Mouse (Mus musculus): ENCODE measurements around the gene Cdadc1. TPM values are rescaled to one million over a fixed set of nuclear protein-coding genes. Genes with fewer than 3 reads are reported as not detected.

The Cdadc1 gene
- polyA plus RNA-seq (2012; rRNA removed) = 12.8 and 15.5 TPM in 2 replicates

DNA sequence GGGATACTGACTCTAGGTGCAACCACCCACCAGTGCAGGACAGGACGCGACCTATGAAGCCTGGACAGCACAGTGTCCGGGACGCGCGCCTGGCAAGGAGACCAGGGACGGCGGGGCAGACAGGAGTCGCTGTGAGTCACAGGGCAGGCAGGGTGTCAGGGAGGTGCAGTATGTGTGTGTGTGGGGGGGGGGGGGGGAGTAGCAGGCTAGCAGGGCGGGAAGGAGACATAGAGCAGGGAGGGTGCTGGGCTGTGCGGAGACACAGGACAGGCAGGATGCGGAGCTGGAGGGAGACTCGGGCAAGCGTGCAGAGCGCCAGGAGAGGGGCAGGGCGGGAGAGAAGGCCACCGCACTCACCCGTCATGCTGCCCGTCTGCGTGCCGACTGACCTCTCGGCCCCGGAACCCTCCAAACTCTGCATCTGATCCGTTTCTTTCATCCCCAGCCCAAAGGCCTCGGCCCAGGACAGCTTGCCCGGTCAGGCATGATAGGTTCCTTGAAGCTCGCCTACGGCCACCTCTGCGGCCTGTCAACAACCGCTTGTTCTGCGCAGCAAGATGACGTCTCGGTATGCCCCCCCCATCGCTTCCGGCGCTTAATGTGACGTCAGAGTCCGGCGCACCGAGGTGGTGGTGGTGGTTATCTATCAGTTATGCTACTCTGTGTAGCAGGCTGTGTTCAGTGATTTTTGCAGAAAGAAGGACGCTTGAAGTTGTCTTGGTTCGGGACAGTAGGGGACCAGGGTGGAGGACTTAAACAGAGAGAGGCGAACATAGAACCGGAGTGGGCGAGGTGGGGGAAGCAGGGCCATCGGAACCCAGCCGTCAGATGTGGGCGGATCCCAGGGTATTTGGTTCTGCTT, at the start of gene Cdadc1:
TSS of gene Cdadc1 (minus strand) at position 562 of the 862 bp plus-strand sequence.
- DNase-seq (ENCODE audit: low read depth) = peak; percentile 96
- TF ChIP-seq CTCF (IDR thresholded peaks at IDR 0.05; ENCODE audit: borderline replicate concordance, extremely low read depth, insufficient read depth, insufficient read length) = no peak
- peak; percentile 53; the same call in 1 of the 2 replicates for TF ChIP-seq POLR2A (IDR thresholded peaks at IDR 0.05; ENCODE audit: borderline replicate concordance, extremely low read depth, insufficient read depth, insufficient read length, poor library complexity, severe bottlenecking)

DNA sequence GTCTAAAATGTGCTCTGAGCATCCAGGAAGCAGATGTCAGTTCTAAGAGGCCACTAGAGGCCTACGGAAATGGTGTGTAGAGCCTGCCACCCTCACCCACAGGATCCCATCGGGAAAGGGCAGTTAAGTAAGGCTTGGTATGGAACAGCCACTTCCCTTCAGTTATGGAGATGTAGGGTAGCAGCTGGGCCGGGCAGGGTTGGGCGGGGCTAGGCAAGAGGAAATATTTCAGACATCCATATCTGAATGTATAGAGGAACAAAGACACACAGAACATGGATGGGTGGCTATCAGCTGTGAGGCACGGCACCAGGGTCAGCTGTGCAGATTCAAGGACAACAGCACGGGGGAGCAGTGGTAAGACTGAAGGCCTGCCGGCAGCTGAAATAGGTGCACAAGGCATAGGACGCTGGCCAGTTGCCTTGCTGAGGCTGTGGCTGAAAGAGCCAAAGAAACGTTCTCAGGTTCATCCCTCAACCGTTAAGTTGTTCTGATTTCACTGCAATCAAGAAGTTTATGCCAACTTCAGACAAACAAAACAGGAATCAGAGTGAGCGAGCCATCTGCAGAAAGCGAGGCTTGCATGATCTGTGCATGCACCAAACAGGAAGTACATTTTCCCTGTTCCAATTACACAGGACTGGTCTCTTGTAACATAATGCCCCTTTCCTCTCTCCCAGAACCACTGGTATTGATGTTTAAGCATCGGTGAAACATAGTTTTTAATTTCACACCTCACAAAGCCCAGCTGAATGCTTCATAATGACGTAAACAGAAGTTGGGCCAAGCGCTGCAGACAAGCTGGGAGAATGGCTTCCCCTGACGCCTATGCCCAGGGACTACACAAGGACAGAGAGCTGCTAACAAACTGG, 49.3 kb upstream of the Cdadc1 start:
- DNase-seq (ENCODE audit: low read depth) = no peak
- TF ChIP-seq POLR2A (IDR thresholded peaks at IDR 0.05; ENCODE audit: borderline replicate concordance, extremely low read depth, insufficient read depth, insufficient read length, poor library complexity, severe bottlenecking) = no peak
- no peak for TF ChIP-seq CTCF (IDR thresholded peaks at IDR 0.05; ENCODE audit: borderline replicate concordance, extremely low read depth, insufficient read depth, insufficient read length)

- TF ChIP-seq POLR2A (IDR thresholded peaks at IDR 0.05; ENCODE audit: borderline replicate concordance, extremely low read depth, insufficient read depth, insufficient read length, poor library complexity, severe bottlenecking) = no peak
- TF ChIP-seq CTCF (IDR thresholded peaks at IDR 0.05; ENCODE audit: borderline replicate concordance, extremely low read depth, insufficient read depth, insufficient read length) = no peak
- no peak for DNase-seq (ENCODE audit: low read depth)
These were observed 47.1 kb upstream of the Cdadc1 start for GRCm38 (mm10) chr14:59644896-59645295.

DNA sequence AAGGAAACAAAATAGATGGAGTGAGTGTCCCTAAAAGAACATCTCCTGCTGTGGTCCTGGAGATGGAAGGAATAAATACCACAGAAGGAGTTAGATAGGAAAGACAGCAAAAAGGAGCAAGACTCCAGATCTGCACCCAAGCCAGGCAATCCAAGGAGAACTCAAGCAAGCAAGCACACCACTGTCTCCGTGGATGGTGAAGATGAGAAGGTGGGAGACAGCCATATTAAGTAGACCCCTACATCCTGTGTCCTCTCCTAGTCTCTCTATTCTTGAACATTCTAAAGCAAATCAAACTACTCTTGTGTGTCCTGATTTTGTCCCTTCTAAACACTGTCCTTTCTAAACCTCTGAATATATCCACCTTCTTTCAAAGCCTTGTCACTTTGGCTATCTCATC, 46.4 kb upstream of the Cdadc1 start:
- TF ChIP-seq CTCF (IDR thresholded peaks at IDR 0.05; ENCODE audit: borderline replicate concordance, extremely low read depth, insufficient read depth, insufficient read length) = no peak
- no peak for TF ChIP-seq POLR2A (IDR thresholded peaks at IDR 0.05; ENCODE audit: borderline replicate concordance, extremely low read depth, insufficient read depth, insufficient read length, poor library complexity, severe bottlenecking)
- DNase-seq (ENCODE audit: low read depth) = no peak

- no peak for TF ChIP-seq CTCF (IDR thresholded peaks at IDR 0.05; ENCODE audit: borderline replicate concordance, extremely low read depth, insufficient read depth, insufficient read length)
- no peak for TF ChIP-seq POLR2A (IDR thresholded peaks at IDR 0.05; ENCODE audit: borderline replicate concordance, extremely low read depth, insufficient read depth, insufficient read length, poor library complexity, severe bottlenecking)
These were observed 45.8 kb upstream of the Cdadc1 start for GRCm38 (mm10) chr14:59643582-59643981.

DNA sequence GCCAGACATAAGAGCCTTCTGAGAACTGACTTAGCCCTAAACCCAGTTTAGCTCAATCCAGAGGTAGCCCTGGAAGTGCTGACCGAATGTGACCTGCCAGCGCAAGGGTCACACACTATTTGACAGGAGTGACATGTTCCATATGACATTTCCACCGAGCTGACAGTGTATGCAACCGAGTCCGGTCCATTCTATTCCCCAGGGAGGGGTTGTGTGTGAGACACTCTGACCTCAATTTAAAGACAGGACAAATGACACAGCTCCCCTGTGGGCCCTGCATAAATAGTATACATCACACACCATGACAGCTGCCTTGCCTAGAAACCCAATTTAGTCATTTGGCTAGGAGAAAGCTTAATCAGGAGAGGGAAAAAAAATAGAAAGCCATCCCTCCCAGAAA, 44.1 kb upstream of the Cdadc1 start:
- TF ChIP-seq CTCF (IDR thresholded peaks at IDR 0.05; ENCODE audit: borderline replicate concordance, extremely low read depth, insufficient read depth, insufficient read length) (no peak), POLR2A (IDR thresholded peaks at IDR 0.05; ENCODE audit: borderline replicate concordance, extremely low read depth, insufficient read depth, insufficient read length, poor library complexity, severe bottlenecking) (no peak)
- DNase-seq (ENCODE audit: low read depth) = peak; percentile 37

More at GRCm38 (mm10) chr14:59643582-59643981, 45.8 kb upstream of the Cdadc1 start:
- no peak for DNase-seq (ENCODE audit: low read depth)

- TF ChIP-seq CTCF (IDR thresholded peaks at IDR 0.05; ENCODE audit: borderline replicate concordance, extremely low read depth, insufficient read depth, insufficient read length) (no peak), POLR2A (IDR thresholded peaks at IDR 0.05; ENCODE audit: borderline replicate concordance, extremely low read depth, insufficient read depth, insufficient read length, poor library complexity, severe bottlenecking) (no peak)
- DNase-seq (ENCODE audit: low read depth) = no peak
These were observed 41.3 kb upstream of the Cdadc1 start for GRCm38 (mm10) chr14:59638906-59639703.

DNA sequence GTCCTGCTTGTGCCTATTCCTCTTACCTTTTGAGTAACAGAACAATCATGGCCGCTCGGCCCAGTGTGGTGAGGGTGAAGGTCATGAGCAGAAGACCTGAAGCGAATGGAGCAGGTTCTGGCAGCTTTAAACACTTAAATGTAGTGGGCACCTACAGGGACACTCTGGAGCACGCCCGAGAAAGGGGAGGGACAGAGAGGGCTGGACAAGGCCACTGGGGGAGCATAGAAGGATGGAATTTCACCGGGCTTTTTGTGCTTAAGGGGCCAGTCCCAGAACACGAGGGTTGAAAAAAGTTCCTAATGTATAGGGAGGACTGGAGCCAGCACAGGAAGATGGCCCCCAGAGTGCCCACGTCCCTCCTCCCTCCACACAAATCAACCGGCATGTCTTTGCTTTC, 36.2 kb upstream of the Cdadc1 start:
- no peak for DNase-seq (ENCODE audit: low read depth)
- TF ChIP-seq POLR2A (IDR thresholded peaks at IDR 0.05; ENCODE audit: borderline replicate concordance, extremely low read depth, insufficient read depth, insufficient read length, poor library complexity, severe bottlenecking) (no peak), CTCF (IDR thresholded peaks at IDR 0.05; ENCODE audit: borderline replicate concordance, extremely low read depth, insufficient read depth, insufficient read length) (no peak)

DNA sequence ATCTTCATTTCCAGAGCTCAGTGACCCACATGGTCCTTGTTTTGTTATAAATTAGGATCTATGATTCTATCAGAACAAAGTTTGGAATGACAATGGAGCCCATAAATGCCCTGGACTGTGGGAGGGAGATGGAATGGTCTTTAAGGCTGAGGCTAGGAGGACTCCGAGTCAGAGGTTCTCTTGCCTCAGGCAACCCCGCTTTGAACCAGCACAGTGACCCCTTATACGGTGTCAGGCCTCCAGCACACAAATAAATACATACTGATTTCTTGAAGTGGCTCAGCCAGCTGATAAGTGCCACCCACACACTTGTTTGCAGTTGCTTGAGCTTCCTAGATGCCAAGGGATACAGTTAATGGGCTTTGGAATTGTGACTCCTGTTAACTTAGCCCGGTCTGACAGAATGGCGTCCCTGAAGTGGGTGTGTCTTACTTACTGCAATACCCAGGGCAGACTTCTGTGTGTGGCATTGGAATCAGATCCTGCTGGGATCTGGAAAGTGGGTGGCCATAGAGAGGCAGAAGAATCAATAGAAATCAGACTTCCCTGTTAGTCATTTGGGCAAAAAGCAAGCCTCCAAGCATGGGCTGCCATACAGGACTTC, 35.6 kb upstream of the Cdadc1 start:
- DNase-seq (ENCODE audit: low read depth) = no peak
- TF ChIP-seq CTCF (IDR thresholded peaks at IDR 0.05; ENCODE audit: borderline replicate concordance, extremely low read depth, insufficient read depth, insufficient read length) (no peak), POLR2A (IDR thresholded peaks at IDR 0.05; ENCODE audit: borderline replicate concordance, extremely low read depth, insufficient read depth, insufficient read length, poor library complexity, severe bottlenecking) (no peak)

- no peak for TF ChIP-seq CTCF (IDR thresholded peaks at IDR 0.05; ENCODE audit: borderline replicate concordance, extremely low read depth, insufficient read depth, insufficient read length)
- no peak for TF ChIP-seq POLR2A (IDR thresholded peaks at IDR 0.05; ENCODE audit: borderline replicate concordance, extremely low read depth, insufficient read depth, insufficient read length, poor library complexity, severe bottlenecking)
- DNase-seq (ENCODE audit: low read depth) = no peak
These were observed 34.3 kb upstream of the Cdadc1 start for GRCm38 (mm10) chr14:59632067-59632466.
